Mouse (Mus musculus) kidney, postnatal 25 days (tissue): ENCODE data around the gene Olfr622.

Experiments used
- DNase-seq, 2 experiments: peaks; one replicate each; pipeline ENCODE4 v3.0.0; 2021; ENCODE audit warnings: mixed read lengths in 2 of 2

Olfr622 gene

DNA sequence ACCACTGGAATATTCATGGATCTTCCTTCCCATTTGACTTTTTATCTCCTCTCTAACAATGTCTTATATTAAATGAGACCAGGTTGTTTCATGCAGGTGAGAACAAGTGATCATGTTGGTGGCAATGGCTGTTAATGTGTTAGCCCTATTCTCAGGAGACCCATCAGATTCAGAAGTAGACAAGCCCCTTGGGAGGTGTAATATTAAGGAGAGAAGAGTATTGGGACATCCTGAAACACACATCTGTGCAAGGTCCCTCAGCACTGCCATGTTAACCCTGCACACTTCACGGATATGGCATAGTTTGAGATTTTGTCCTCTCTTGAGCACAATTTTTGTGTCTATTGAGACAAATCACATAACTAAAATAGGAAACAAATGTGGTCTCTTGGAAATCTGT is at the start of gene Olfr622:
TSS of gene Olfr622 (minus strand) at position 101 of the 400 bp plus-strand sequence.
- DNase-seq = no peak

DNA sequence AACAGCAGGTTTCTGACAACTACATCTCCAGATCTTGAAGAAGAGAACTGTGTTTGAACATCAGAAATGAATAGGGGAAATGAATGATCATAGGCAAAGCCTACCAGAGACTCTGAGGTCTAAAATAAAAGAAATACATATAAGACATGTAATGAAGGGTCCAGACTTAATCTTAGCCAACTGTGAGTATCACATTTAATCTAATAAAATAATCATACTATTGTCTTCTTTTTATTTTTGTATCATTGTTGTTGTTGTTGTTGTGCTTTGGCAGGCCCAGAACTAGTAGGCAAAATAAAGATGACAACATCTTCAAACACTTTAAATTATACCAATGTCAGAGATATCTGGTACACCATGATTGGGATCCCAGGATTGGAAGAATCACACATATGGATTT is 39.9 kb upstream of the Olfr622 start, which contains the start of gene Olfr625-ps1:
TSS of gene Olfr625-ps1 (plus strand) at position 301 of the 400 bp plus-strand sequence.
- DNase-seq = no peak

DNA sequence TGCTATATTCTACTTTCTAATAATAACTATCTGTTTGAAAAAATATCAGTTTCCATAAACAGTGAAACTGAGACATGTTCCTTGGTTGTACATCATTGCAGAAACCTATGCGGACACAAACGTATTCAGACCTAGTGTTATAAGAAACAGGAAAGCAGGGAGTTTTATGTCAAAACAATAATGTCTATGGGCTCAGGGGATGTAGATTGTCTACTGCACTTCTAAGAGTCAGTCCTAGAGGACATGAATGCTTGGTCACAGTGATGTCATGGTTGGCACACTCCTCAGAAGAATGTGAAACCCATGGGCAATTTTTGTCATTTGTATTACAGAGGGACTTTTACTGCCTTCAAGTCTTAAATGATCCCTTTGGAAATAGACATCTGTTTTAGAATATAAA is 28.6 kb upstream of the Olfr622 start, which contains the start of gene Olfr624:
TSS of gene Olfr624 (minus strand) at position 101 of the 400 bp plus-strand sequence.
- no peak for DNase-seq

DNA sequence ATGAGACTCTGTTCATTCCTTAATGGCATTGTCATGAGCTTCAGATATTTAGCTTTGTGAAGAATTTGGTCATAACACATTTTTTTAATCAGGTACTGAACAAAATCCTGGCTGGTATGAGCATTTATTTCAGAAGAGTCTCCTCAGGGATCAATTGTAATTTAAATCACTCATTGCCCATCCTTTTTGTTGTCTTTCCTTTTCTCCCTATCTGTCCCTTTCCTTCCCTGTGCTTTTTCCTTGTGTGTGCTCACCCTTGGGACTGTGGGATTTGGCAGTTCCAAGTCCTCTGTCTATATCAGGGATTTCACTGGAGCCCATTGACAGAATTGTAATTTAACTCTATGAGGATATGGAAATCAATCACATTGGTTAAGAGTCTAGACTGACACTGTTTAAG is 21.1 kb upstream of the Olfr622 start, which contains the start of gene Olfr623:
TSS of gene Olfr623 (minus strand) at position 101 of the 400 bp plus-strand sequence.
- DNase-seq = no peak

DNA sequence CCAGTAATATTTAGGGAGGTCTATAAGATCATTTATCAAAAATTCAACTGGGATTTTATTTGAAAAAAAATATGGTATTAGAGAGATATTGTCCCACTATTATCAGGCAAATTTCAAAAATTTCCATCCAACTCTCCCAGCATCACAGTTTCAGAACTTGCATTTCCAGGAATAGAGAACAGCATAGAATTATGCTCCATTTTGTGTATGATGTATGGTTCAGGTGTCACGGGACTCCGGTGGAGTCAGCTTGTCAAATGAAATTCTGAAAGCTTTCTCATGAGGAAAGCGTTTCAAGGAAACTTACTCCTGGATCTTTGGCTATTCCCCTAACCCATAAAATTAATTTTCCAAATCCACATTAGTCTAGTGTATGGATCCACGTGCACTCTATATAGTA is 1.6 kb upstream of the Olfr622 start:
- no peak for DNase-seq

DNA sequence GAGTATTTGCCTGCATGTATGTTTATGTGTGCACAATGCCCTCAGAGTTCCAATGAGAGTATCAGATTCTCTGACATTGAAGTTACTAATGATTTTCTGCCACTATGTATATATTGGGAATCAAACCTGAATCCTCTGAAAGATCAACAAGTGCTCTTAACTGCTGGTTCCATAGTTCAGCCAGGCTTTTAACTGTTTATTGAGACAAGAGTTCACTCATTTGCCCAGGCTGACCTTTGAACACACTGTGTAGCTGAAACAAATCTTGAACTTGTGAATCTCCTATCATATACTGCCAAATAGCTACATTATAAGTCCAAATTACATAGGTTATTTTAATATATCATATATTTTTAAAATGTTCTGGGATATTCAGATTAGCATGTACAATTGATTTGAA is 5.7 kb downstream of the Olfr622 start:
- DNase-seq = no peak

DNA sequence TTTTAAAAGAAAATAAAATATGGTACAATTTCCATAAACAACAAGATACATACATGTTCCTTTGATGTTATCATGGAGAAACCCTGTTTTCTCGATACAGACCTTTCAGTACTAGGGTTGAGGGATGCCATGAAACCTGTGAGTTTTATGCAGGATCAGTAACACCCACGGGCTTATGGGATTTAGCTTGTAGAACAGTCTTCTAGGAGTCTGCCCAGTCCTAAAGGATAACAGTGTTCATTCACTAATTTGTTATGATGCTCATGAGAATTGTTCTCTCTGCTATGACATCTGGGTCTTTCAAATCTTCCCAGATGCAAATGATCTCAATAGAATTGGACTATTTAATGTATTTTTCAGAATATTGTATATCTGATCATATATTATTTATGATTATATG is 30.1 kb downstream of the Olfr622 start, which contains the start of gene Olfr620:
TSS of gene Olfr620 (minus strand) at position 101 of the 400 bp plus-strand sequence.
- no peak for DNase-seq

DNA sequence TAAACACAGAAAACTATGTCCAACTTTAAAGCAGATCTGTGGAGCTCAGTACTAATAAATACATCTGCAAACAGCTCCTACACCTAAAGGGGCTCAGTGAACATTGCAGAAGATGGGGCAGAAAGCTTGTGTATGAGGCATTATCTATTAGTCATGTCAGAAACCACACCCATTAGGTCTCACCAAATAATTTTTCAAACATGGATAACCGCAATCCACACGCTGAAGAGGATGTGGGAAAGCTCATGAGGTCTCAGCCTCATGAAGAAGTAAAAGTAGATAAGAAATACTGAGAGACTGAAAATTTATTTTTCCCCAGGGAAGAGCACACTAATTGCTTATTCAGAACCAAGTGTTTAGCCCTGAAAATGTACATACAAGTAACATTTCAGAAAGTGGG is 35.1 kb downstream of the Olfr622 start:
- DNase-seq = no peak

DNA sequence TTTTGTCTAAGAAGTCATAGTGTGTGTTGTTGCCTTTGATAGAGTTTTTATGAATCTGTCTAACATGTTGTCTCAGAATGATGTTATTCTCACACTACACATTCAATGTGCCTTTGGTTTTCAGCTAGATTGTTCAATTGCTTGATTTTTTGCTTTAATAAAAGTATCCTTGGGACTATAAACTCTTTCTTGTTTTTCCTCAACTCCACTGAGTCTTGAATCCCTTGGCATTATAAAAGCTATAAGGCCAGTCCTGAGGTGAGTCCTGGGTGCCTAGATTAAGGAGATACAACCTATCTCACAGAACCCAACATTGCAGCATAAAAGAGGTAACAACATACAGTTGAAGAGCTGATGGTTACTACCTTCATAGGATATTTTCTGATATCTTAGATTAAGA is 42.2 kb downstream of the Olfr622 start, which contains the start of gene Olfr619:
TSS of gene Olfr619 (plus strand) at position 301 of the 400 bp plus-strand sequence.
- no peak for DNase-seq

DNA sequence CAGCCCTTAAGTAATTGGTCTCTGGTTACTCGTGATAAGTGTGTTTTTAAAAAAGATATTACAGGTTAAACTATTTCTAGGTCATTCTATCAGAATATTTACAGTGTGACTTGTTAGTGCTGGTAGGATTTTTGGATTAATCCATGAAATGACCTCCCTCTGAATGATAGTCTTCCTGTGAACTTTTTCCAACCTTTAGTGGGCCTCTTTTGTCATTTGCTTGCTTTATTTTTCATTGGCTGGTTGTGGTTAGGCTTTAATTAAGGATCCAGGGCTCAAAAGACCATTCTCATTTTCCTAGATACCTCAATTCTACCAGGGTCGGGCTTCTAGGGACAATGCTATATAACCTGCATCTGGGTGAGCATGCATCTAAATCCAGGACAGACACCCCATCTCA is 52.7 kb downstream of the Olfr622 start, which contains the start of gene Olfr618:
TSS of gene Olfr618 (plus strand) at position 301 of the 400 bp plus-strand sequence.
- no peak for DNase-seq
